13 mouse cellular contexts compared by ENCODE assay signal in genomic region chr10:111178024-111178423, GRCm38 (mm10). TPM values are rescaled to one million over a fixed set of nuclear protein-coding genes. Genes with fewer than 3 reads are reported as not detected.
DNase-seq lines count a peak whose midpoint lies in the region; ATAC-seq lines count a peak whose summit lies in the region.
"Had no signal": no experiment of that assay in that cellular context is flagged by ENCODE, and none has a peak within 500 bp of the region (broad histone marks: within the 10 kb centered on the region; RNA-seq: fewer than 3 reads in every experiment).

No protein-coding gene starts in this region.

- H3K4me1 ChIP-seq in megakaryocyte, embryonic 14.5 days, result peaks cover 78% of the 10 kb centered on the region
- no peaks in the 10 kb centered on the region for H3K4me1 ChIP-seq in kidney, embryonic 16.5 days (ENCODE audit: insufficient read depth, low read length)
- H3K4me1 ChIP-seq: embryonic facial prominence, embryonic 12.5 days had no signal

- H3K9ac ChIP-seq in kidney, embryonic 16.5 days (replicated peaks; ENCODE audit: low read length), result no peak overlapping the region
- H3K9ac ChIP-seq: embryonic facial prominence, embryonic 12.5 days; hindbrain, embryonic 13.5 days had no signal

- DNase-seq in right cerebral cortex, adult 18-20 months, result peak; percentile 74
- no peak for DNase-seq in right cerebral cortex, postnatal 4 days
- no peak for DNase-seq in embryo, embryonic 11 days
- no peak for DNase-seq in testis, postnatal 14 days (ENCODE audit: low spot score)
- DNase-seq: adrenal gland, postnatal 25 days; cerebellum, adult 11-12 months; kidney, adult 18-20 months; lung, postnatal 4 days had no signal

- peak overlapping the region; percentile 53 for H3K4me3 ChIP-seq in megakaryocyte, embryonic 14.5 days (replicated peaks)
- H3K4me3 ChIP-seq in kidney, embryonic 16.5 days (ENCODE audit: low read length), result no peak overlapping the region
- H3K4me3 ChIP-seq: embryonic facial prominence, embryonic 12.5 days; hindbrain, embryonic 13.5 days had no signal

- no peak overlapping the region for H3K4me2 ChIP-seq in kidney, embryonic 16.5 days (replicated peaks; ENCODE audit: low read depth, low read length)
- H3K4me2 ChIP-seq: embryonic facial prominence, embryonic 12.5 days; hindbrain, embryonic 13.5 days had no signal

- H3K36me3 ChIP-seq in megakaryocyte, embryonic 14.5 days (replicated peaks; ENCODE audit: low read length), result peaks cover 13% of the 10 kb centered on the region
- no peaks in the 10 kb centered on the region for H3K36me3 ChIP-seq in kidney, embryonic 16.5 days (ENCODE audit: insufficient read depth, low read length)
- H3K36me3 ChIP-seq: embryonic facial prominence, embryonic 12.5 days; hindbrain, embryonic 13.5 days had no signal

- peak; percentile 74 for ATAC-seq in granulocyte monocyte progenitor cell, adult 5-6 weeks (replicated peaks; ENCODE audit: poor library complexity, severe bottlenecking)
- ATAC-seq in kidney, embryonic 16.5 days (ENCODE audit: low FRiP score, low TSS enrichment), result no peak

- WGBS in kidney, embryonic 16.5 days, result 91% methylated on average over 7 of the region's 7 CpGs

- H3K27ac ChIP-seq in kidney, embryonic 16.5 days (ENCODE audit: low read length), result no peak overlapping the region
- H3K27ac ChIP-seq: embryonic facial prominence, embryonic 12.5 days; hindbrain, embryonic 13.5 days had no signal

- no peaks in the 10 kb centered on the region for H3K9me3 ChIP-seq in megakaryocyte, embryonic 14.5 days
- no peaks in the 10 kb centered on the region for H3K9me3 ChIP-seq in kidney, embryonic 16.5 days (ENCODE audit: low read length)
- H3K9me3 ChIP-seq: embryonic facial prominence, embryonic 12.5 days; hindbrain, embryonic 13.5 days had no signal

- H3K27me3 ChIP-seq in megakaryocyte, embryonic 14.5 days (replicated peaks), result no peaks in the 10 kb centered on the region
- H3K27me3 ChIP-seq in kidney, embryonic 16.5 days (ENCODE audit: insufficient read depth, low read length), result no peaks in the 10 kb centered on the region
- H3K27me3 ChIP-seq: embryonic facial prominence, embryonic 12.5 days; hindbrain, embryonic 13.5 days had no signal

RNA-seq across cellular contexts. Expression of gene Osbpl8, which starts 13.5 kb away (rescaled TPM):
- total RNA-seq in granulocyte monocyte progenitor cell, adult 5-6 weeks (2014; fragmentation: Nextera tagmentation), result 60.6 and 67.4 TPM in 2 replicates
- 90.3 and 112 TPM in 2 replicates for total RNA-seq in granulocyte monocyte progenitor cell, adult 5-6 weeks (2017)
- 1.1 and 1.3 TPM in 2 replicates for polyA plus RNA-seq in megakaryocyte, embryonic 14.5 days (2012; ENCODE audit: insufficient read depth, low replicate concordance)
- 7.1 and 8.6 TPM in 2 replicates for polyA plus RNA-seq in kidney, embryonic 16.5 days (2015; fragmentation: Nextera tagmentation; extraction: Ambion mirVana)
